Mouse (Mus musculus) erythroblast, embryonic 14.5 days (primary cell): ENCODE measurements around the gene Cnn3.

Experiments used
- GATA1 ChIP-seq: IDR thresholded peaks from 2 replicates; pipeline ENCODE4 v1.6.1; 2012; ENCODE audit warnings: low read length, inconsistent platforms, mixed read lengths
- TAL1 ChIP-seq: IDR thresholded peaks from 3 replicates; pipeline ENCODE4 v1.6.1; 2012; ENCODE audit warnings: low read length, inconsistent platforms, mixed read lengths

DNA sequence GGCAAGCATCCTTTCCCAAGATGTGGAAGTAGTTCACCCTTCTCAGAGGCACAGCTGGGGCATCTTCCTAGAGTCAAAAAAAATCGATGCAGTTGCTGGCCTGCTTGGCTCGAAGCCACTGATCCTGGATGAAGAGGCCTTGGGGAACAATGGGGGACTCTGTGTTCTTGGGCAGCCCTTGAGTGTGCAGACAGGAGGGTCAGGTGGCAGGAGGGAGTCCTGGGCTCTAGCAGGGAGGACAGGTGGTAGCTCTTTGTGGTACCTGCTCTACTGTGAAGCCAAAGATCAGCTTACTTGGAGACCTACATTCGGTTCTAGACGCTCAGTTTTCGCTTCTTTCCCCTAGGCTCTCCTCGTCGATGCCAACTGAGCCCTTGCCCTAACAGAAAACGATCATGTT is 79.9 kb downstream of the Cnn3 start:
- TF ChIP-seq GATA1 (no peak), TAL1 (no peak)
